Mouse (Mus musculus): Measurements from ENCODE around the gene Lhx5.
A peak's percentile ranks its signal among the peaks of the same experiment; 100 is the strongest.

Lhx5 gene

DNA sequence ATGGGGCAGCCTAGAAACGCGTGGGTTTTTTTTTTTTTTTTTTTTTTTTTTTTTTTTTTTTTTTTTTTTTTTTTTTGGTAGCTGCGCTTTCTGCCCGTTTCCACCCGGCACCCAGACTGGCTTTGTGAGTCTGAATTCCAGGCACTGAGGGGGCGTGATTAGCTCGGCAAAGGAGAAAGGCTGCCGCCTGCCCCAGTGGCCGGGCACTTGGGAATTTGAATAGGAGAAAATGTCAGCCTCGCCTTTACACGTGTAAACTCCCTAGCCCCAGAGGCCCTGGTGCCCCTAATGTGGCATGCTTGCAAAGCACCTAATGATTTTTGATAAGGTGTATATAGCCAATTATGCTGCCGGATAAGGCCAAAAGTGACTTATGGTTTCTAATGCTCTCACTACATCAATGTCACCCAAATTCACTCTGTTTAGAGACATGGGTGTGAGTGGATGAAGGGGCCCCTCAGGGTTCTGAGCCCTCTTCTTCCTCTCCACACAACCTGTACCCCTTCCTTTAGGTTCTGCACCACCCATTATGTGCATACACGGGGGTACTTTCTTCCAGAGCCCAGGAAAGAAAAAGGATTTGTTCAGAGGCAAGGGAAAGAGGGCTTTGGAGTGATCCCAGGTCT, 1.7 kb downstream of the Lhx5 start:
- DNase-seq: no peak

DNA sequence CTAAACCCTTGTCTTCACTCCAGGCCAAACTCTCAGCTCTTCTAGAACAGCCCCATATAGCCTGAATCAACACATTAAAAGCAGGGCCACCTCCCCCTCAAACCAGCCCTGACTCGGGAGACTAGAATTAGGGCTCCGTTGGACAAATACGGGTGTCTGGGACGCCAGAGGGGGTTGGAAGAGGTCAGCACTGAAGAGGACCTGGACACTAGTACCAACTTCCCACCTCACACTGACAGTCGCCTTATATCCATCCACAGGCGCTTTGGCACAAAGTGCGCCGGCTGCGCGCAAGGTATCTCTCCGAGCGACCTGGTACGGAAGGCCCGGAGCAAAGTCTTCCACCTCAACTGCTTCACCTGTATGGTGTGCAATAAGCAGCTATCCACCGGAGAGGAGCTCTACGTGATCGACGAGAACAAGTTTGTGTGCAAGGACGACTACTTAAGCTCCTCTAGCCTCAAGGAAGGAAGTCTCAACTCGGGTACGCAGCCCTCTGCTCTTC, 2.8 kb downstream of the Lhx5 start:
- no peak for DNase-seq

DNA sequence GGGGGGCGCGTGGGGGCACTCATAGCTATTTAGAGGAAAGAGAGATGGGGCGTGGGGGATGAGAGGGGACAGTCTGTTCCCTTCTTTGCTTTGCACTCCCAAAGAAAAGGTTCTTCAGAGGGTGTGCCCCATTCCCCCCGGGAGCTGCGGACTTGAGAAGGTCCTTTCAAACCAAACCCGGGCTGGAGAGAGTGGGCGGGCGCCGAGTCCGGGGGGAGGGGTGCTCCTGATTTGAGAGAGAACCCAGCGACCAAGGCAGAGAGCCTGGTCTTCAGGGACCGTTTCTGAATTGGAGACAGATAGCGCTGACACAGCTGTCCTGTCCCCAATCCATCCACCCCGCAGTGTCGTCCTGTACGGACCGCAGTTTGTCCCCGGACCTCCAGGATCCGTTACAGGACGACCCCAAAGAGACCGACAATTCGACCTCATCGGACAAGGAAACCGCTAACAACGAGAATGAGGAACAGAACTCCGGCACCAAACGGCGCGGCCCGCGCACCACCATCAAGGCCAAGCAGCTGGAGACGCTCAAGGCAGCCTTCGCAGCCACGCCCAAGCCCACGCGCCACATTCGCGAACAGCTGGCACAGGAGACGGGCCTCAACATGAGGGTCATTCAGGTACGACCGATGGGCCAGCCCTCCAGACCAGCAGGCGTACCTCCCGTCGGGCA, 3.6 kb downstream of the Lhx5 start:
- no peak for DNase-seq

DNA sequence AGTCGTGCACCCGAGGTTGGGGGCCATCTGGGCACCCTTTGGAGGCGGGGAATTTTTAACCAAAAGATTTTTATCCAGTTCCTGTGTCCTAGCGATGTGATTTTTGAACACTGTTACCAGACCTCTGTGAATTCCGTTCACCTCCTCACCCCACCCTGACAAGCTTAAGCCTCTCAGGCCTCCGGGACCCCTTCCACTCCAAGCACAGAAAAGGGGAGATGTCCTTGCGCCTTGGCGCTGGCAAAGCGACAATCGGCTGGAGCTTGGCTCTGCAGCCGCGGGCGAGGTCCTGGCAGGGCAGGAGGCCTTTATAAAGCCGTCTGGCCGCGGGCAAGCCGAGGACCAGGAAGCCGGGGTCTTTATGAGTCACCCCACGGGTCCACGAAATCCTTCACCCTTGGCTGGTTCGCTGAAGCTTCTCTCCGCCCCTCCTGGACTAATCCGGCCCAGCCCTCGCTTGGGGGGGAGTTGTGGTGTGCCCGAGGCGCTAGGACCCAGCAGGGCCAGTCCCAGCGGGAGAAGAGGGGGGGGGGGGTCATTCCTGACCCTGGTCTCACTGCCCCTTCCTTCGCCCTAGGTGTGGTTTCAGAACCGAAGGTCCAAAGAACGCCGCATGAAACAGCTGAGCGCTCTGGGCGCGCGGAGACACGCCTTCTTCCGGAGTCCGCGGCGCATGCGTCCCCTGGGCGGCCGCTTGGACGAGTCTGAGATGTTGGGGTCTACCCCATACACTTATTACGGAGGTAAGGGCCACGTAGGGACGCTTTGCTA, 4.4 kb downstream of the Lhx5 start:
- no peak for DNase-seq

DNA sequence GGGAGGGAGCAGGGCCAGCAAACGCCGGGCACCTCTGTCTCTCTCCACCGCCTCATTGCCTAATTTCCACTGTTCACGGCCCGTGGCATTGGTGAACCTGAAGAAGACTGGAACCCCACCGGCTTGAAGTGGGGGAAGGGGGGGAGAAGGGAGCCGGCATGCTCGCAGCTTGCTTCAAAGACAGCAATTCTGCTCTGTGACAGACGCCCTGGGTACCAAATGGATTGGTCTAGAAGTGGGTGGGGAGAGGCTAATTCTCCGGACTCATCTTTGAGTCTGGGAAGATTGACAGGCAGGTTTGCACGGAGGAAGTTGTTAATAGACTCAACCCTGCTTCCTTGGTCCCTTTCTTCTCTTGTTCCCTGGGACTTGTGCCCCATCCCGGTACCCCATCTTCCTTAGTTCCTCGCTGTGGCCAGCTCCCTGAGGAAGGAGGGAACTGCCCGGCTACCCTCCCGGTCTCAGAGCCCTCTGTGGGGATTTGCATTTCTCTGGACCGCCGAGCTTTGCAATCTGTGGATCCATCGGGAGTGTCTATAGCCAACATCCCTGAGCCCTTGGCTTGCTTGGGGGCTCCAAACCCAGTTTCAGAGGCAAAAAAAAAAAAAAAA, 5.5 kb downstream of the Lhx5 start:
- DNase-seq: no peak

DNA sequence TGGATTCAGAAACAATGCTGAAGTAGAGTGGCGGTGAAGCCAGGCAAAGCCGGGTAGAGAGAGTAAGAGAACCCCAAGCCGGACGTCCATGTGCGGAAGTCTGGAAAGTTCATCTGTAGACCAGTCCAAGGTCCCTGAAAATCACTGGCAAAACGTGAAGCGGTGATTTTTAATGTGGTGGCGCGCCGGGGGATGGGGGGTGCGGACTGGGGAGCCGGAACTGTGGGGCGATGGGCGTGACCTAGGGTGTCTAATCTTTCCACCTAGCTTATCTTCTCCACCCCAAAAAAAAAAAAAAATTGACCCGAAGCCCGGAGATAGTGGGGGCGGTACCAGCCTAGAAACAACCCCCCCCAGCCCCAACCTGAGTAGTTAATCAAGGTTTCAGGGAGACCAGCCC, 6.0 kb downstream of the Lhx5 start:
- no peak for DNase-seq

DNA sequence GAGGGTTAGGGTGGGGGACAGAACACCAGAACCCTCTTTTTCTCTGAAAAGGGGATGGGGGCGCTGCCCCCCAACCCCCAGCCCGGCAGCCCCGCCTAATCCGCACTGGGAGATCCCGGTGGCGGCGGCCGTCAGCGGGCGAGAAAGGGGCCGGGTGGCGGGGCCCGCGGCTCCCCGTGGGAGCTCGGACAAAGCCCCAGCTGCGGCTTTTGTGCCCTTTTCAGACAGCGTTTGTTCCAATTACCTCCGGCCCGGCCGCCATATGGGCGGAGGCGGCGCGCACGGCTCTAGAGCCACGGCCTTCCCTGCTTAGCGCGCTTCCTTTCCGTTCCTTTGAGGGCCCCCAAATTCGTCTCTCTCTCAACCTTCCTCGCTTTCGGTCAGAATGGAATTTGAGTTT, 6.5 kb downstream of the Lhx5 start:
- no peak for DNase-seq

DNA sequence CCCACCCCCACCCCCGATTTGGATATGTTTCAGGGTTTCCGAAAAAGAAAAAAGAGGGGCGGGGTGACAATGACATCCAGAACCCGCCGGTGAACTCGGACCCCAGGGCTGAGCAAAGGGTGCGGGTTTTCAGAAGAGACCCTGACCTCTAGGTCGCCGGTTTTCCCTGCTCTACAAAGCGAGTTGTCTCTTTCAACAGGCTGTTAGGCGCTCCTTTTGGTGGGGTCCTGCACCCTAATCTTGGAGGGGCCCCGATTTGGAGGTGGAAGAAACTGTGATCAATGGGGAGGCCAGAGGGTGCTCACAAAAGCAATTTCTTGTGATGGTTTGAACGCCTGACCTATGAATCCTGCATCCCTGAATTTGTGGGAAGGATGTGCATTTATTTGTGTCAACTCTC, 7.0 kb downstream of the Lhx5 start:
- DNase-seq: no peak

DNA sequence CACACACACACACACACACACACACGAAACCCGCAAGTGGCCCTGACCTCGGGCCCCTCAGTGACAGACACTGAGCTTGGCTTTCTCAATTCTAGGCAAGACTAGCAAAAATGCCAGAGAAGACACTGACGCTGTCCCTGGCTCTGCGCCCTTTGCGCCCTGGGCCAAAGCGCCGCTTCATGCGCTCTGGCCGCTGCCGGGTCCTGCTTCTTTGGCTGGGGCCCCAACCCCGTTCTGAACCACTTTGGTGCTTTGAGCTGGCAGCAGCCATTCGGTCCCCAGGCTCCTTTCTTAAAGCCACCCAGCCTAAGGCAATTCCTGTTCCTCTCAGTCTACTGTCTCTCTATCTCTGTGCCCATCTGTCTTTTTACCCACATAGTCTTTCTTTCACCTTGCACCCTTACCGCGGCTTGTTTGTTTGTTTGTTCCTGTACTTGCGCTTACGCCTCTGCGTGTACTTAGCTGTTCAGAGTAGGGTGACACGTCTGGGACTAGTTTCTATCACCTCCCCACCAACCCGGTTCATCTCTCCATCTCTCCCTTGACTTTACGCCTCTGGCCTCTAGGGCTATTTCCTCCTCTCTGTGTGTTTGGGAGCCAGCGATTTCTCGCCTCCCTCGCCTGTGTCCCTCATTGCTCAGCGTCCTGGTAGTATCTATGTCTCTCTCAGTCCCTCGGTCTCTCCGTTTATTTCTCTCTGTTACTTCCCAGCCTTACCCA, 7.7 kb downstream of the Lhx5 start:
- no peak for DNase-seq

DNA sequence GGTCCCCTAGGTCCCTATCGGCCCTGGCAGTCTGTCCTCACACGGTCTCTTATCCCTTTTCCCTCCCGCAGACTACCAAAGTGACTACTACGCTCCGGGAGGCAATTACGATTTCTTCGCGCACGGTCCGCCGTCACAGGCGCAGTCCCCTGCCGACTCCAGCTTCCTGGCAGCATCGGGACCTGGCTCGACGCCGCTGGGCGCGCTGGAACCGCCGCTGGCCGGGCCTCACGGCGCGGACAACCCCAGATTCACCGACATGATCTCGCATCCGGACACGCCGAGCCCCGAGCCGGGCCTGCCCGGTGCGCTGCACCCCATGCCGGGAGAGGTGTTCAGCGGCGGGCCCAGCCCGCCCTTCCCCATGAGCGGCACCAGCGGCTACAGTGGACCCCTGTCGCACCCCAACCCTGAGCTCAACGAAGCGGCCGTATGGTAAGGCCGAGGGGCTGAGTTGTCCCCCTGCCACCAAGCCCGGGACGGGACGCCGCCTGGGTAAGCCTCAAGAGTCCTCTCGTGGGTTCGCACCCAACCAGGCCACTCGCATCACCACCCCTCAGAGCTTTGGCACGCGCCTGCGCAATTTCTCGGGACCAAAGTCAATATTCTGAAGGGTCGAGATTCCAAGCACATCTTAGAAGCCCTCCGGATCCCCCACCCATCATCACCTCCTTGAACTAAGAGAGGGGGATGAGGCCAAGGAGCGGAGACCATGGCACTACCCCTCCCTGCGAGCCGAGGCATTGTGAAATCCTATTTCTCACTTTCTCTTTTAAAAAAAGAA, 8.6 kb downstream of the Lhx5 start:
- no peak for DNase-seq

DNA sequence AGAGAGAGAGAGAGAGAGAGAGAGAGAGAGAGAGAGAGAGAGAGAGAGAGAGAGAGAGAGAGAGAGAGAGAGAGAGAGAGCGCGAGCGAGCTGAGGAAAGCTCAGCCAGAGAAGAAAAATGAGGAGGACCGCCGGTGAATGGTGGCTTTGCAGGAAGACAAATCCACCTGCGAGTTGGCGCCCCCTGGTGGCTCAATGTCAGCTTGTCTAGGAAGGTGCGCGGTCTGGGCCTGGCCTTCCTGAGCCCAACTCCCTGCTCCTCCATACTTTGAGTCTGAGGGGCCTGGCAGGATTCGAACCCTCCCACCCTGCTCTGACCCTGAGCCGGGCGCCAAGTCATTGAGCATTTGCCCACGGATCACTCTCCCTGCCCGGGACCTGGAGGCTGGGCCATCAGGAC, 9.2 kb downstream of the Lhx5 start:
- peak; percentile 87 for DNase-seq

DNA sequence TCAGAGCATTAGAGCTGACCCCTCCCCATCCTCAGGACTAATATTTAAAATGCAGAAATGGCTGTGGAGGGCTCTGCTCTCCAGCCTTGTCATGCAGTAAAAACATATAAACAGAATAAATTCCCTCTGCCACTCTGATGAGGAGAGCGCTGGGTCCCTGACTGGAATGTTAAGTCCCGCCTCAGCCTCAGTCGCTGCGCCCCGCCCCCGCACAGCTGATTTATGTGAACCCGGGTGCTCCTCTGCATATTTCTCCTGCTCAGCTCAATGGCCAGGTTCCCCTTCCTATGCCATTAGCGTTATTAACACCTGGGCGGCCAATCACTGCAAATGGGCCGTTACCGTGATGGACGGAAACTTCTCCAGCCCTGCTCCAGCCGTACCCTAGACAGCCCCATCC, 15.8 kb downstream of the Lhx5 start:
- no peak for DNase-seq

DNA sequence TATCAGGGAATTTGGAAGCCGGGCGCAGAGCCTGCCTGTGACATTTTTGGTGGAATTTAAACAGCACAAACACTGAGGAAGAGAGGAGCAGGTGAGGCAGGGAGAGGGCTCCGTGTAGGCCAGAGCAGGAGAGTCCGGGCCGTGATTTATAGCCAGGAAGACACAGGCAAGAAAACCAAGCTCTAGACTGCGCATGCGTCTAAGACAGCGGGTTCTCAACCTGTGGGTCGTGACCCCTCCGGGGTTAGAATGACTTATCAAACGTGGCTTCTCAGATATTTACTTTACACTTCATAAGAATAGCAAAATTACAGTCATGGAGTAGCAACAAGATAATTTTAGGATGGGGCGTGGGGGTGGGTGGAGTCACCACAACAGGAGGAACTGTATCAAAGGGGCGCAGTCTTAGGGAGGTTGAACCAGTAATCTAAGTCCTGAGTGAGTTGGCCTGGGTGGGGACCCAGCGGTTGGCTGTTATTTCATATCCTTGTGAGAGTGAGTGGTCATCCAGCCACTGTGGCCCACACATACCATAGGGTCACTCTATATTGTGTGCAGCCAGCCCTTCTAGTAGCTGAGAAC, 23.3 kb downstream of the Lhx5 start:
- DNase-seq: no peak

DNA sequence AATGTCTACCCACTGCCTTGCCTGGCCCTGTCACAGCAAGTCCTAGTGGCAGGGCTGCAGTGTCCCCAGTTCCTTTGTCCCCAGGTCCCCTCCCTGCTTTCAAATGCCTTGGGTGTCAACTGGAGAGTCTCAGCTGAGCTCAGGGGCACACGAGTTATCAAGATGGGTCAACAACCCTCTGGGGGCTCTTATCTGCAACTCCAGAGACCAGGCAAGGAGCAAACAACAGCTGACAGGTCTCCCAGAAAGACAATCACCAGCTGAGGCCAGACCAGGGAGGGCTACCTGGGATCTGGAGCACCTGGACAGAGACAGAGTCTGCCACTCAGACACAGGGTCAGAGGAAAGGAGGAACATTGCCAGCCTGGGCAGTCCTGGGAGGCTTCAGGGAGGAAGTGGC, 24.8 kb downstream of the Lhx5 start:
- DNase-seq: no peak

DNA sequence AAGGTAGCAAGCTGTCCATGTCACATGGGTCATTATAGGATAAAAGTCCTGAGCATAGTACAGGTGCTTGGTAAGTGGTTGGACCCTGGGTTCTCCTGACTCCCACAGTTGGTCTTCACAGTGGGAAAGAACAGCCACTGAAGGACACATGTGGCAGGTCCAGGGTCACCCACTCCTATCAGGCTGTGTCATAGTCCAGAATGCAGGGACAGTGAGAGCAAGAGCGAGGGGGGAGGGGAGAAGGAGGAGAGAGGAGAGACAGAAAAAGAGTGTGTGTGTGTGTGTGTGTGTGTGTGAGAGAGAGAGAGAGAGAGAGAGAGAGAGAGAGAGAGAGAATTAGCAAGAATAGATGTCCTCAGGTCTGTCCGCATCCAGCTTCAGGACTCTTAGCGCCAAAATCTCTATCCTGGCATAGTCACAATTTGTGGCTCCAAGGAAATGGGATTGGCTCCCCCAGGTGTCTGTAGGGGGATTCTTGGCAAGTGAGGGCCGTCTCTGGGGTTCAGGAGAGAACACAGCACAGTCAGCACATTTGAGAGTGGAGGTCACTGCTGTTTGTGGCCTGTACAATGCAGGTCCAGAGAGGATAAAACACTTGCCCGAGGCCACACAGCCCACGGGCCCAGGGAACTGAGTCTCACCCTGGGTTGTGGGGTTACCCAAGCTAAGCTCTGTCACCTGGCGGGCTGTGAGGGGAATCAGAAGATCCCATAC, 25.5 kb downstream of the Lhx5 start:
- no peak for DNase-seq

DNA sequence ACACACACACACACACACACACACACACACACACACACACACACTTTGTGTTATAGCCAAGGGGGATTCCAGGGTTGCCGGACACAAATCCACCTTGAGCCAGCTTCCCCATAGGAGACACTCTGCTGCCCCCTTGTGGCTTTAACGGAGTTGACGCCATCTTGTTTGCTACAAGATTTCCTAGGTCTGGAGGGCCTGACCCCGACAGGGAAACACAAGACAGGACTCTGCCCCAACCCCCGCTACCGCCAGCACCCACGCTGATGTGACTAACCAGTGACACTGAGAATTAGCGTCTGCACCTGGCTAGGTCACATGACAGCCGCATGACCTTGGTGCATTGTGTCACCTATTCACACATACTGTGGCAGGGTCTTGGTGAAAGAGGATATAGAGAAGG, 26.1 kb downstream of the Lhx5 start:
- DNase-seq: peak; percentile 46

DNA sequence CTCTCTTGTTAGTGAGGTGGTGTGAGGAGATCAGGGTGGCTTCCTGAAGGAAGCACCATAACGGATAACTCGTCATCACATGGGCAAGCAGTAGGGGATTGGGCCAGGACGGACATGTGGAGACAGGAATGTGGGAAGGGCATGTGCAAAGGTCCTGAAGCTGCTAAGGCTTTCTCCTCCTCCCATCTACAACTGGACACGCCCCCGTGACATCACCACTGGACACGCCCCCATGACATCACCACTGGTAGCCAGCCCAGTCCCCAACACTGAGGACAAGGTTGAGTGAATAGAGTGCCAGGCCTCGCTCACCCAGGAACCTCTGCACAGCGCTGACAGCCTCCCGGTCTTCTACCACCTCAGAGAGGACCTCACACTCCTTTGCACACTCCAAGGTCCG, 27.6 kb downstream of the Lhx5 start:
- no peak for DNase-seq

DNA sequence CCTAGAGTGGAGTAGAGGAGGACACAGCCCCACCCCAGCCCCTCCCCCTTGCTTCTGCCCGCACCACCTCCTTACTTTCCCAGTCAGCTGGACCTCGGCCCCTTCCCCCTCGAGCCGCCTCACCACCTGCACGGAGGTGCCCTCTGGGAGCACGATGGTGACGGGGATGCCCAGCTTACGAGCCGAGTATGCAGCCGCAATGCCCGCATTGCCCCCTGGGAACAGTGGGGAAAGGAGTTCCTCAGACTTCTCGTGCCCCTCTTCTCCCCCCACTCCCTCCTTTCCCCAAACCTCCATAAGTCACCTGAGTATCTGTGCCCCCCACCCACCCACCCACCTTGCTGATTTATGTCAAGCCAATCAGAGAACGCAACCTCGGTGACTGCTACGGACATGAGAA, 30.4 kb downstream of the Lhx5 start:
- DNase-seq: no peak

DNA sequence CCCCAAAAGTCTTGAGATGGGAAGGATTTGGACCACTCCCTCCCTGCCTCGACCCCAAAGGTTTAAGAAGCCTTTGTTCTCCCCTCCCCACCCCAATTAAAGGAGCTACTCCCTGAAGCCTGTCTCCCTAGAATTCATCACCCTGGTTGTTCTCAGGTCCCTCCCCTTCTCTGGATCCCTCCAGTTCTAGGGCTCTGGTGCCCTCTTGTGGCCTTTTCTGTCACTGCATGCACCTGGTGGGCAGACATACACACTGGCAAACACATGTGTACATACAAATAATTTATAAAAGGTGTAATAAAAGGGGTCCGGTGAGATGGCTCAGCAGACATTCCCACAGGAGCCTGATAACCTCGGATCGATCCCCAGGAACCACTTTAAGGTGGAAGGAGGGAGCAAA, 32.8 kb downstream of the Lhx5 start:
- DNase-seq: no peak

DNA sequence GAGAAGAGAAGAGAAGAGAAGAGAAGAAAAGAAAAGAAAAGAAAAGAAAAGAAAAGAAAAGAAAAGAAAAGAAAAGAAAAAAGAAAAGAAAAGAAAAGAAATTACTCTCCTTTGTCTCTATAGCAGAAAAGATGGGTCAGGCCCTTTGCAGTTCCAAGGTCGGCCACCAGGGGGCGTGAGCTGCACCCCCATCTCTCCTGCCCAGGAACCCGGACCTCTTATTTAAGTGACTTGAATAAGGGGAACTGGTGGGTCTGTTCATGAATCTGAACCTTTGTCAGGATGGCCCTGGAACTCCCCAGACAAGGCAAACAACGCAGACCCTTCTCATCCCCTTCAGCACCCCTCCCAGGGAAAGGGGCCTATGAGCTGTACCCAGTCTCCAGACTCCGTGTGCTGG, 33.6 kb downstream of the Lhx5 start:
- no peak for DNase-seq

DNA sequence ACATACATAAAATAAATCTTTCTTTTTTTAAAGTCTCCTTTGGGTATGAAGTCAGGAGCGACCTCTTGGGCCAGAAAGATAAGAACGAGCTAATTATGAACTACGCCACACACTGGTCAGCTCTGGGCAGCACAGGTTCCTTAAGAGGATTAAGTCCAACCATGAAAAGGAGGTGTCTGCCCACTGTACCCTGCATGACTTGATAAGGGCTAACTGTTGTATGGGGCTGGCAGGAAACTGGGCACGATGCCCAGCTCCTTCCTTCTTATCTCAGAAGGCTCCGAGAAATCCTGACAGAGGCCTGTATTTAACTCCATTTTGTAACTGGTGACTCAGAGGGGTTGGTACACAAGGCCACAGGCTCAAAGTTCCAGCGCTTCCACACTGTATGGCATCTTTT, 34.4 kb downstream of the Lhx5 start:
- no peak for DNase-seq

Measured in cerebellum, adult 11 months (tissue).